Mouse (Mus musculus): ENCODE measurements around the gene Dnm3. TPM values are rescaled to one million over a fixed set of nuclear protein-coding genes. Genes with fewer than 3 reads are reported as not detected.

Gene Dnm3
- polyA plus RNA-seq, 1 experiment, result 3.0 TPM

GRCm38 (mm10) chr1:161967936-161968335 is 509.9 kb downstream of the Dnm3 start:
- H3K4me2 ChIP-seq (ENCODE audit: low read depth), result no peak overlapping the region
- TF ChIP-seq MAX (IDR thresholded peaks at IDR 0.05; ENCODE audit: low read depth) (no peak), MYOD1 (IDR thresholded peaks at IDR 0.05; ENCODE audit: control insufficient read depth in 1 of 3, insufficient read length in 2 of 3, low read depth in 2 of 3) (no peak), E2F4 (IDR thresholded peaks at IDR 0.05; ENCODE audit: insufficient read depth) (no peak)

GRCm38 (mm10) chr1:161962465-161963377 is 515.1 kb downstream of the Dnm3 start:
- TF ChIP-seq REST (IDR thresholded peaks at IDR 0.05; ENCODE audit: insufficient read depth, insufficient read length) (no peak), POLR2AphosphoS2 (IDR thresholded peaks at IDR 0.05; ENCODE audit: insufficient read length, low read depth) (no peak), TCF3 (IDR thresholded peaks at IDR 0.05; ENCODE audit: insufficient read length, low read depth) (no peak), TCF12 (IDR thresholded peaks at IDR 0.05; ENCODE audit: insufficient read depth, poor library complexity, severe bottlenecking) (no peak), POLR2A (IDR thresholded peaks at IDR 0.05; ENCODE audit: insufficient read length, low read depth) (no peak), SRF (IDR thresholded peaks at IDR 0.05; ENCODE audit: control insufficient read depth, insufficient read length, low read depth) (no peak), MAX (IDR thresholded peaks at IDR 0.05; ENCODE audit: low read depth) (no peak), MYOG (IDR thresholded peaks at IDR 0.05; ENCODE audit: control insufficient read depth in 1 of 3, insufficient read depth in 1 of 3, insufficient read length in 2 of 3, low read depth in 2 of 3) (peak in 1 of 3 experiments; percentile 66), MYOD1 (IDR thresholded peaks at IDR 0.05; ENCODE audit: control insufficient read depth in 1 of 3, insufficient read length in 2 of 3, low read depth in 2 of 3) (peak in 2 of 3 experiments; percentile 1 to 6), E2F4 (IDR thresholded peaks at IDR 0.05; ENCODE audit: insufficient read depth) (no peak)
- no peaks in the 10 kb centered on the region for H3K79me2 ChIP-seq (ENCODE audit: control insufficient read depth, insufficient read depth)
- peaks cover 16% of the 10 kb centered on the region for H3K27me3 ChIP-seq (ENCODE audit: control insufficient read depth, insufficient read depth, insufficient read length)
- no peak overlapping the region for H3K4me3 ChIP-seq
- H3K36me3 ChIP-seq (ENCODE audit: control insufficient read depth, insufficient read depth), result no peaks in the 10 kb centered on the region
- H3K4me2 ChIP-seq (ENCODE audit: low read depth), result no peak overlapping the region
- H3ac ChIP-seq (ENCODE audit: control insufficient read depth, insufficient read length), result no peak overlapping the region

More at GRCm38 (mm10) chr1:161967936-161968335, 509.9 kb downstream of the Dnm3 start:
- no peak overlapping the region for H3ac ChIP-seq (ENCODE audit: control insufficient read depth, insufficient read length)
- peaks cover 8% of the 10 kb centered on the region for H3K27me3 ChIP-seq (ENCODE audit: control insufficient read depth, insufficient read depth, insufficient read length)
- peaks cover 20% of the 10 kb centered on the region for H3K79me2 ChIP-seq (ENCODE audit: control insufficient read depth, insufficient read depth)
- H3K4me3 ChIP-seq, result peak overlapping the region; percentile 55
- no peaks in the 10 kb centered on the region for H3K36me3 ChIP-seq (ENCODE audit: control insufficient read depth, insufficient read depth)

GRCm38 (mm10) chr1:161957964-161958950 is 519.6 kb downstream of the Dnm3 start:
- Histone ChIP-seq H3K4me3 (no peak overlapping the region), H3K4me2 (ENCODE audit: low read depth) (no peak overlapping the region), H3K79me2 (ENCODE audit: control insufficient read depth, insufficient read depth) (no peaks in the 10 kb centered on the region), H3K36me3 (ENCODE audit: control insufficient read depth, insufficient read depth) (no peaks in the 10 kb centered on the region), H3ac (ENCODE audit: control insufficient read depth, insufficient read length) (no peak overlapping the region), H3K27me3 (ENCODE audit: control insufficient read depth, insufficient read depth, insufficient read length) (peaks cover 19% of the 10 kb centered on the region)
- TF ChIP-seq MYOD1 (IDR thresholded peaks at IDR 0.05; ENCODE audit: control insufficient read depth in 1 of 3, insufficient read length in 2 of 3, low read depth in 2 of 3), result no peak
- TF ChIP-seq REST (IDR thresholded peaks at IDR 0.05; ENCODE audit: insufficient read depth, insufficient read length), result no peak
- TF ChIP-seq SRF (IDR thresholded peaks at IDR 0.05; ENCODE audit: control insufficient read depth, insufficient read length, low read depth), result no peak
- no peak for TF ChIP-seq POLR2AphosphoS2 (IDR thresholded peaks at IDR 0.05; ENCODE audit: insufficient read length, low read depth)
- no peak for TF ChIP-seq MAX (IDR thresholded peaks at IDR 0.05; ENCODE audit: low read depth)
- TF ChIP-seq E2F4 (IDR thresholded peaks at IDR 0.05; ENCODE audit: insufficient read depth), result no peak
- no peak for TF ChIP-seq POLR2A (IDR thresholded peaks at IDR 0.05; ENCODE audit: insufficient read length, low read depth)
- TF ChIP-seq TCF3 (IDR thresholded peaks at IDR 0.05; ENCODE audit: insufficient read length, low read depth), result no peak

GRCm38 (mm10) chr1:161955846-161956245 is 522.0 kb downstream of the Dnm3 start:
- H3K79me2 ChIP-seq (ENCODE audit: control insufficient read depth, insufficient read depth), result no peaks in the 10 kb centered on the region
- TF ChIP-seq POLR2A (IDR thresholded peaks at IDR 0.05; ENCODE audit: insufficient read length, low read depth) (no peak), REST (IDR thresholded peaks at IDR 0.05; ENCODE audit: insufficient read depth, insufficient read length) (no peak), SRF (IDR thresholded peaks at IDR 0.05; ENCODE audit: control insufficient read depth, insufficient read length, low read depth) (no peak), MAX (IDR thresholded peaks at IDR 0.05; ENCODE audit: low read depth) (no peak), MYOD1 (IDR thresholded peaks at IDR 0.05; ENCODE audit: control insufficient read depth in 1 of 3, insufficient read length in 2 of 3, low read depth in 2 of 3) (no peak), CEBPB (IDR thresholded peaks at IDR 0.05; ENCODE audit: insufficient read depth, poor library complexity, severe bottlenecking) (no peak), MYOG (IDR thresholded peaks at IDR 0.05; ENCODE audit: control insufficient read depth in 1 of 3, insufficient read depth in 1 of 3, insufficient read length in 2 of 3, low read depth in 2 of 3) (no peak), TCF12 (IDR thresholded peaks at IDR 0.05; ENCODE audit: insufficient read depth, poor library complexity, severe bottlenecking) (no peak), TCF3 (IDR thresholded peaks at IDR 0.05; ENCODE audit: insufficient read length, low read depth) (no peak), USF1 (IDR thresholded peaks at IDR 0.05; ENCODE audit: low read depth) (no peak)
- H3K27me3 ChIP-seq (ENCODE audit: control insufficient read depth, insufficient read depth, insufficient read length), result peaks cover 19% of the 10 kb centered on the region

More at GRCm38 (mm10) chr1:161955846-161956245, 522.0 kb downstream of the Dnm3 start:
- no peak overlapping the region for H3ac ChIP-seq (ENCODE audit: control insufficient read depth, insufficient read length)
- no peaks in the 10 kb centered on the region for H3K36me3 ChIP-seq (ENCODE audit: control insufficient read depth, insufficient read depth)
- H3K4me2 ChIP-seq (ENCODE audit: low read depth), result no peak overlapping the region
- H3K4me3 ChIP-seq, result no peak overlapping the region
